Mouse (Mus musculus) kidney, adult 2 months (tissue): ENCODE results near the gene Vmn1r206. TPM values are rescaled to one million over a fixed set of nuclear protein-coding genes. Genes with fewer than 3 reads are reported as not detected.
"Not testable (repeated sequence)": the region's sequence is repeated elsewhere in the genome, so short reads cannot be mapped to it uniquely, and the experiment has no call there.

Experiments
- DNase-seq: peaks from one replicate; pipeline ENCODE4 v3.0.0; 2021
- H3K27ac ChIP-seq: fragments of 200-500 bp; 2 replicates; pipeline ENCODE4 v1.5.1; 2012; ENCODE audit warnings: low read depth, low read length, control low read depth, inconsistent platforms; ENCODE audit not compliant: insufficient read depth
- H3K27me3 ChIP-seq: fragments of 200-500 bp; replicated peaks from 2 replicates; pipeline ENCODE4 v1.6.1; 2012; ENCODE audit warnings: mild to moderate bottlenecking, moderate library complexity, low read length, inconsistent platforms; ENCODE audit not compliant: control insufficient read depth, insufficient read depth
- H3K36me3 ChIP-seq: fragments of 200-500 bp; 2 replicates; pipeline ENCODE4 v1.6.1; 2012; ENCODE audit warnings: mild to moderate bottlenecking, moderate library complexity, low read length, inconsistent platforms; ENCODE audit not compliant: control insufficient read depth, insufficient read depth
- H3K4me1 ChIP-seq: fragments of 200-500 bp; 2 replicates; pipeline ENCODE4 v1.6.1; 2011; ENCODE audit warnings: low read length; ENCODE audit not compliant: control insufficient read depth, insufficient read depth
- H3K4me3 ChIP-seq: fragments of 200-500 bp; 2 replicates; pipeline ENCODE4 v1.5.1; 2011; ENCODE audit warnings: mild to moderate bottlenecking, low read depth, low read length, control low read depth; ENCODE audit not compliant: insufficient read depth
- CTCF ChIP-seq: fragments of 200-500 bp; conservative IDR thresholded peaks from 2 replicates; pipeline ENCODE4 v1.5.1; 2011; ENCODE audit warnings: low read depth, mild to moderate bottlenecking, control low read depth, low read length, moderate library complexity, mixed read lengths; ENCODE audit not compliant: insufficient read depth, insufficient read length
- POLR2A ChIP-seq: fragments of 200-500 bp; IDR thresholded peaks from one replicate; pipeline ENCODE4 v1.6.1; 2011; ENCODE audit warnings: low read depth, low read length, control low read depth
- WGBS: fragments of 180-500 bp; shearing (Covaris S2); methylation state at CpG from one replicate; pipeline ENCODE4 v1.1.7; 2018; 5-methylcytosine and 5-hydroxymethylcytosine counted together
- polyA plus RNA-seq: library from polyadenylated mRNA; depleted of rRNA; stranded (reverse); fragments of >200 nt; gene quantifications from 2 replicates; pipeline ENCODE4 v1.2.3, GENCODE M21; 2012; rRNA removed

Vmn1r206 gene
- polyA plus RNA-seq = not detected in 2 replicates

GRCm38 (mm10) chr13:22624151-22624550, at the start of gene Vmn1r206:
Vmn1r206 (minus strand) TSS chr13:22624251.
- DNase-seq, H3K4me3 ChIP-seq, H3K36me3 ChIP-seq, H3K27ac ChIP-seq, H3K27me3 ChIP-seq, H3K4me1 ChIP-seq: not testable (repeated sequence)

GRCm38 (mm10) chr13:22592900-22593299, 31.2 kb downstream of the Vmn1r206 start, which contains the start of gene Vmn1r205:
Vmn1r205 (minus strand) TSS chr13:22593000.
- no peak within 1 kb of the TSS for H3K4me3 ChIP-seq
- H3K36me3 ChIP-seq = no peaks in the 10 kb centered on the region
- no peak for TF ChIP-seq CTCF
- TF ChIP-seq POLR2A = no peak
- no peak within 1 kb of the TSS for H3K27ac ChIP-seq
- no peak for DNase-seq
- H3K4me1 ChIP-seq = no peaks in the 10 kb centered on the region
- no peaks in the 10 kb centered on the region for H3K27me3 ChIP-seq
- WGBS = 80% methylated on average over 3 of the region's 3 CpGs

GRCm38 (mm10) chr13:22583336-22583735, 40.7 kb downstream of the Vmn1r206 start:
- 78% methylated on average over 14 of the region's 14 CpGs for WGBS
- not testable (repeated sequence) for H3K27me3 ChIP-seq, H3K4me1 ChIP-seq, DNase-seq, H3K36me3 ChIP-seq, H3K4me3 ChIP-seq, H3K27ac ChIP-seq

- H3K27ac ChIP-seq, H3K36me3 ChIP-seq, DNase-seq, H3K4me3 ChIP-seq, H3K4me1 ChIP-seq, H3K27me3 ChIP-seq: not testable (repeated sequence)
- 77% methylated on average over 3 of the region's 3 CpGs for WGBS
Measured at GRCm38 (mm10) chr13:22574911-22575310, 49.1 kb downstream of the Vmn1r206 start.

Other genes with a start within 250 kb of the Vmn1r206 start
- gene Vmn1r199, start 244.4 kb downstream of the Vmn1r206 start, polyA plus RNA-seq = not detected in 2 replicates
- gene Vmn1r200, start 233.9 kb downstream of the Vmn1r206 start, polyA plus RNA-seq = not detected in 2 replicates
- gene Vmn1r201, start 152.3 kb downstream of the Vmn1r206 start, polyA plus RNA-seq = not detected in 2 replicates
- gene Vmn1r202, start 118.9 kb downstream of the Vmn1r206 start, polyA plus RNA-seq = not detected in 2 replicates
- not detected in 2 replicates for gene Vmn1r203, start 106.1 kb downstream of the Vmn1r206 start, polyA plus RNA-seq
- gene Vmn1r204, start 71.1 kb downstream of the Vmn1r206 start, polyA plus RNA-seq = not detected in 2 replicates
- not detected in 2 replicates for gene Vmn1r205, start 31.3 kb downstream of the Vmn1r206 start, polyA plus RNA-seq
- gene Vmn1r207-ps, start 105.4 kb upstream of the Vmn1r206 start, polyA plus RNA-seq = not detected in 2 replicates
- not detected in 2 replicates for gene Vmn1r208, start 153.1 kb upstream of the Vmn1r206 start, polyA plus RNA-seq
- gene Vmn1r209, start 185.4 kb upstream of the Vmn1r206 start, polyA plus RNA-seq = not detected in 2 replicates
- gene Vmn1r210, start 207.1 kb upstream of the Vmn1r206 start, polyA plus RNA-seq = not detected in 2 replicates
- not detected in 2 replicates for gene Vmn1r211, start 233.3 kb upstream of the Vmn1r206 start, polyA plus RNA-seq